22 mouse cellular contexts compared by ENCODE assay signal in the genomic region with DNA sequence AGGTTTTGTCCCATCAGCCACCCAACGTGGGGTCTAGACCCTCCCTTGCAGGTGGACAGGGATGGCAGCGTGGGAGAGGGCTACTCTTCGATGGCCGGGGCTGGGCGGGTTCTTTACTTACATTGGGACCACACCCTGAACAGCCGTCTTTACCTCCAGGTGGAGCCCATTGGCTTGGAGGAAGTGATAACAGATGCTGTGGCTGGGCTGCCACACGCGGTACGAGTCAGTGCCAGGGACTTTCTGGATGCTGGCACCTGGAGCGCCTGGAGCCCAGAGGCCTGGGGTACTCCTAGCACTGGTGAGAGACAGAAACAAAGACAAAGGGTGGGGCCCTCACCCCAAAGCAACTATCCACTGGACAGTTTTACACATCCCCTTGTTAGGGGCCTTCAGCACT. TPM values are rescaled to one million over a fixed set of nuclear protein-coding genes. Genes with fewer than 3 reads are reported as not detected.
"Had no signal": no experiment of that assay in that cellular context is flagged by ENCODE, and none has a peak within 500 bp of the region (broad histone marks: within the 10 kb centered on the region; RNA-seq: fewer than 3 reads in every experiment).

No protein-coding gene starts in this region.

RNA-seq across cellular contexts. Expression of a gene that starts 6.7 kb away (rescaled TPM):
- total RNA-seq: monocyte, adult 5-6 weeks had no signal
- polyA plus RNA-seq: myocyte had no signal

RNA-seq across cellular contexts. Expression of a gene that starts 36.4 kb away (rescaled TPM):
- total RNA-seq: liver, adult 2 months; megakaryocyte progenitor cell, adult 5-6 weeks; megakaryocyte, adult 5-6 weeks; megakaryocyte-erythroid progenitor cell, adult 5-6 weeks; monocyte, adult 5-6 weeks had no signal
- polyA plus RNA-seq: limb, embryonic 10.5 days; limb, embryonic 11.5 days; limb, embryonic 12.5 days; limb, embryonic 15.5 days; liver, adult 2 months; liver, embryonic 11.5 days; liver, embryonic 12.5 days; liver, embryonic 13.5 days; liver, embryonic 14.5 days; liver, embryonic 15.5 days; liver, embryonic 16.5 days; liver, postnatal 0 days; lung, adult 2 months; lung, embryonic 14.5 days; lung, embryonic 15.5 days; lung, embryonic 16.5 days; macrophage; myocyte had no signal
